Mouse (Mus musculus) forebrain, embryonic 14.5 days (tissue): Measurements from ENCODE around the gene Glis3. TPM values are rescaled to one million over a fixed set of nuclear protein-coding genes. Genes with fewer than 3 reads are reported as not detected.

Experiments used
- ATAC-seq: fragments of 200-750 bp; cut with Nextera tagmentation; 2 replicates; pipeline ENCODE4 v1.8.0; 2017; ENCODE audit warnings: mild to moderate bottlenecking, moderate library complexity
- DNase-seq: peaks from one replicate; pipeline ENCODE4 v3.0.0-alpha.2; 2015; ENCODE audit warnings: low spot score
- H3K27ac ChIP-seq: fragments of 300-500 bp; sonication (generic); 2 replicates; pipeline ENCODE4 v1.5.1; 2014; ENCODE audit warnings: low read depth, mild to moderate bottlenecking, control low read depth, low read length, moderate library complexity
- H3K27me3 ChIP-seq: fragments of 300-500 bp; sonication (generic); replicated peaks from 2 replicates; pipeline ENCODE4 v1.6.1; 2014; ENCODE audit warnings: low read length, control low read depth, mixed read lengths; ENCODE audit not compliant: control insufficient read depth, insufficient read depth
- H3K36me3 ChIP-seq: fragments of 300-500 bp; sonication (generic); 2 replicates; pipeline ENCODE4 v1.6.1; 2014; ENCODE audit warnings: low read length, control low read depth; ENCODE audit not compliant: control insufficient read depth, insufficient read depth
- H3K4me1 ChIP-seq: fragments of 300-500 bp; sonication (generic); 2 replicates; pipeline ENCODE4 v1.6.1; 2014; ENCODE audit warnings: antibody characterized with exemption, low read length, control low read depth; ENCODE audit not compliant: control insufficient read depth, insufficient read depth
- H3K4me2 ChIP-seq: fragments of 300-500 bp; sonication (generic); 2 replicates; pipeline ENCODE4 v1.6.1; 2014; ENCODE audit warnings: mild to moderate bottlenecking, control low read depth, low read length
- H3K4me3 ChIP-seq: fragments of 300-500 bp; sonication (generic); 2 replicates; pipeline ENCODE4 v1.5.1; 2014; ENCODE audit warnings: low read depth, low read length, control low read depth
- H3K9ac ChIP-seq: fragments of 300-500 bp; sonication (generic); 2 replicates; pipeline ENCODE4 v1.6.1; 2014; ENCODE audit warnings: mild to moderate bottlenecking, low read length, control low read depth, moderate library complexity
- H3K9me3 ChIP-seq: fragments of 300-500 bp; sonication (generic); replicated peaks from 2 replicates; pipeline ENCODE4 v1.6.1; 2016; ENCODE audit warnings: low read length, control low read depth, mixed read lengths; ENCODE audit not compliant: control insufficient read depth
- WGBS: fragments of 180-500 bp; shearing (Covaris S2); extraction: QIAGEN DNeasy Blood & Tissue Kit; methylation state at CpG from one replicate; pipeline ENCODE4 v1.1.7; 2014; 5-methylcytosine and 5-hydroxymethylcytosine counted together
- polyA plus RNA-seq: library from polyadenylated mRNA; unstranded; fragments of >200 nt; fragmentation: Nextera tagmentation; extraction: Ambion mirVana; gene quantifications from 2 replicates; pipeline ENCODE4 v1.2.1, GENCODE M21; 2014

Gene Glis3
- polyA plus RNA-seq, 1 experiment from 2014 or later = 0.46 TPM

DNA sequence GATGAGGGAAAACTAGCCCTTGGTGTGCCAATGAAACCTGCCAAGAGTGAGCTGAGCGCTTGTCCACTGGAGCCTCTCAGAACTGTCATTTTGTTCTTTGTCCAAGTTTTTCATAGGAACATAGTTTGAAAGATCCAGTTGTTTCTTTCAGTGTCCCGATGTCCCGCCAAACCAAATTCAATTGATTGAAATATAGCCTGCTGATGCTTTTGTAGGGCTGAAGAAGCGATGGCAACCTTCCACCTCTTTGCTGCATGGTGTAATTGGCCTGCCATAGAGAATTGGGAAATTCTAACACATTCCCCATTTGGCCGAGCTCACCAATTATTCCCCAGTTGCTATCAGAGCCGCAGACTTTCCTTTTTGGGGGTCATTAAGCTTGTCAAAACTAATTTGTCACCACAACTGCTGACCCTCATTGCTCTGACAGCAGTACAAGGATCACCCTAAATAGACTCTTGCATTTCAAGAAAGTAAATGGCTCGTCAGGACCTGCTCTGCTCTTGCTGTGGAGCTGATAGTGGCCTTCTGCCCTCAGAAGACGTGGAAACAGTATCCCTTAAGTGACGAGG is 299.1 kb downstream of the Glis3 start:
- no peaks in the 10 kb centered on the region for H3K36me3 ChIP-seq
- H3K4me3 ChIP-seq = no peak overlapping the region
- no peak overlapping the region for H3K27ac ChIP-seq
- 18% methylated on average over 9 of the region's 9 CpGs for WGBS
- no peaks in the 10 kb centered on the region; the same call in 1 of the 2 replicates for H3K27me3 ChIP-seq
- no peak overlapping the region for H3K4me2 ChIP-seq
- H3K9ac ChIP-seq = no peak overlapping the region
- ATAC-seq (peak; percentile 33), DNase-seq (peak; percentile 87)
- no peaks in the 10 kb centered on the region for H3K9me3 ChIP-seq
- peaks cover 37% of the 10 kb centered on the region for H3K4me1 ChIP-seq

DNA sequence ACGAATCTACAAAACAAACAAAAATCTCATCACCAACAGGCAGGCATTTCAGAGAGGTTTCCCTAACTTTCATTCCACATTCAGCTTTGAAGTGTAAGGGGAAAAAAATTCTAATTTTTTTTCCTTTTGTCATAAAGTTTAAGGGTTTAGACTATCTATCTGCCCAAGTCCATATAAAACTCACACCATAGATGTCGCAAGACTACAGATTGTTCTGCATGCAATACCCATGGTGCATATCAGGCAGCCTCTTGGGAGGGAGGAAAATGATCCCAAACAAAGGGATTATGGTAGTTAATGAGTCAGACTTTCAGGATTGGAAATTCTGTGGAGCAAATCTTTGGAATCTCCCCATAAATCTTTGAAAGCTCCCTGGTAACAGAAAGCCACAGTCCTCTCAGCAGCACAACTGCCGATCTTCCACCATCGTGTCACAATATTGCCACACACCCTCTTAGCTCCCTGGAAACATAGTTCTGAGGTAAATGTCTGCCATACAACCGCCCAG is 302.0 kb downstream of the Glis3 start:
- Histone ChIP-seq H3K4me1 (peaks cover 36% of the 10 kb centered on the region), H3K9ac (no peak overlapping the region)
- WGBS = 71% methylated on average over 5 of the region's 5 CpGs

DNA sequence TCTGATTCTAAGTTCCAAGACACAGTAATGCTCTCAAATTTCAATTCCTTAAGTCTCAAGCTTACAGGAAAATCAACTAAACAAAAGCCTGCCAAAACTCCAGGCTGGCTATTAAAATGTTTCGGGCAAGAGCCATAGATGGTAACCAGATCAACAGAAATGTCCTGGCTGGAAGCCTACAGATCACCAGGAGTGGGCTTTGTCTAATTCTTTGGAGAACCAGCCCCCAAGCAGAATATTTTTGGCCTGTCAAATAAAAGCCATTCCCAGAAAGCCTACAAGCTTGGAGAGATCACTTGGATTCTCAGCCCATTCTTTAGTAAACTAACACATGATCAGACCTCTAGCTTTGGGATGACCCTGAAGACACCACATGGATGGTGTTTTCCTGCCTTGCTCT is 303.5 kb downstream of the Glis3 start:
- no peak for ATAC-seq
- no peaks in the 10 kb centered on the region; the same call in 1 of the 2 replicates for H3K27me3 ChIP-seq
- H3K27ac ChIP-seq = no peak overlapping the region
- H3K4me2 ChIP-seq = no peak overlapping the region
- H3K9ac ChIP-seq = no peak overlapping the region
- no peaks in the 10 kb centered on the region for H3K9me3 ChIP-seq
- H3K36me3 ChIP-seq = no peaks in the 10 kb centered on the region
- no peak for DNase-seq
- peaks cover 22% of the 10 kb centered on the region for H3K4me1 ChIP-seq
- H3K4me3 ChIP-seq = no peak overlapping the region
- WGBS = 55% methylated on average over 1 of the region's 1 CpGs

More for the DNA sequence above, 302.0 kb downstream of the Glis3 start:
- DNase-seq (no peak), ATAC-seq (no peak)
- Histone ChIP-seq H3K27ac (no peak overlapping the region), H3K4me2 (no peak overlapping the region), H3K36me3 (no peaks in the 10 kb centered on the region), H3K9me3 (no peaks in the 10 kb centered on the region), H3K4me3 (no peak overlapping the region), H3K27me3 (no peaks in the 10 kb centered on the region; the same call in 1 of the 2 replicates)

DNA sequence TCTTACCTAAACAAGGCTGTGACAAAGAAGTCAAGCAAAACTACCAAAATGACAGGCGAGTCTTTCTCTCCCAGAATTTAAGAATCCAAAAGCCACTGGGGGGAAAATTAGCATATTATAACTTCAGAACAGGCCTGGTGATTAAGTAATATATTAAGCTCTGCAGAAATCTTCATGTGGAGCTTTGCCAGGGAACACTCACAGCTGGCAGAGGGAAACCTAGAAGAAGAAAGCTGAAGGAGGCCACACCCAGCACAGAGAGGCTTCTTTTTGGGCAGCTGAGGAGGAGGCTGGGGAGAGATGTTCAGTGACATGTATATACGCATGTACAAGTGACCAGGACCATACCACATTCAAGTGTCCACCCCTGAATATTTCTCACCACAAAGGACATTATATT is 304.1 kb downstream of the Glis3 start:
- no peak overlapping the region for H3K4me2 ChIP-seq
- H3K9me3 ChIP-seq = no peaks in the 10 kb centered on the region
- H3K36me3 ChIP-seq = no peaks in the 10 kb centered on the region
- ATAC-seq (no peak), DNase-seq (no peak)
- no peak overlapping the region for H3K27ac ChIP-seq
- H3K4me1 ChIP-seq = peaks cover 17% of the 10 kb centered on the region
- H3K4me3 ChIP-seq = no peak overlapping the region
- H3K9ac ChIP-seq = no peak overlapping the region
- H3K27me3 ChIP-seq = no peaks in the 10 kb centered on the region; the same call in 1 of the 2 replicates
- WGBS = 87% methylated on average over 2 of the region's 2 CpGs

DNA sequence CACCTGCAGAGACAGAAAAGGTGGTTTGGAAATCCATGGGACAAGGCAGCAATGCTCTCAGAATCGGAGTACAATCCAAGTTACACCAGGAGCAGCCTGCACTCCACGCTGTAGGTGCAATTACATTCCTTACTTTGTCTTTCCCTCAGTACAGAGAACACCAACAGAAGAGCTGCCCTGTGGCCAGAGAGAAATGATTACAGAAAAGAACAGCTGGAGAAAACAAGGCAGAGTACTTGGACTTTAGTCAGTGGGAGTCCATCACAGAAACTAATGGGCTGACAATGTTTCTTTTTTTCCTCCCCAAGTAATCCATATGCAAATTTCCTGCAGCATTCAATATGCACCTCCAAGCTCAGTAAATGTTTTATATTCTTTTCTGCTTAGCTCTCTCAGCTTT is 305.4 kb downstream of the Glis3 start:
- Histone ChIP-seq H3K4me3 (no peak overlapping the region), H3K36me3 (no peaks in the 10 kb centered on the region), H3K4me2 (no peak overlapping the region), H3K27me3 (no peaks in the 10 kb centered on the region; the same call in 1 of the 2 replicates), H3K9ac (no peak overlapping the region), H3K27ac (no peak overlapping the region), H3K4me1 (peaks cover 11% of the 10 kb centered on the region; the same call in 1 of the 2 replicates), H3K9me3 (no peaks in the 10 kb centered on the region)
- ATAC-seq (peak; percentile 18; the same call in 1 of the 2 replicates), DNase-seq (peak; percentile 60)
- 4% methylated on average over 2 of the region's 2 CpGs for WGBS

DNA sequence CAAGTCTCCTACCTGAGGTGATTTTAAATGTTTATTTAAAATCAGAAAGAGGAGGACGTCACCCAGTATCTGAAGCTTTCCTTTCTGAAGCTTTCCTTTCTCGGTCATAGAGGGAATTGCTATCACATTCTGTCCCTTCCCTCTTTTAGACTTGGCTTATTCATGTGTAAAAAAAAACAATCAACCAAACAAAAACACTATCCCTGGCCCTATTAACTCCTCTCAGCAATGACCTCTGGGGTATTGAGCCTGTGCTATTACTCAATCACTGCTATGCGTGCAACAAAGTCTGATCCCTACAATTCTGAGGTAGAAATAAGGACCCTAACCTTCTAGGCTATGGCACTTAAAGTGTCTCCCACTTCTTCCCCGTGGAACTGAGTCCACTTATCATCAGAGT is 311.7 kb downstream of the Glis3 start:
- Histone ChIP-seq H3K4me1 (no peaks in the 10 kb centered on the region), H3K4me2 (no peak overlapping the region), H3K4me3 (no peak overlapping the region), H3K36me3 (no peaks in the 10 kb centered on the region), H3K27me3 (no peaks in the 10 kb centered on the region), H3K9ac (no peak overlapping the region), H3K9me3 (no peaks in the 10 kb centered on the region), H3K27ac (no peak overlapping the region)
- DNase-seq = no peak
- whole genome bisulfite sequencing = 59% methylated on average over 4 of the region's 4 CpGs
- no peak for ATAC-seq

DNA sequence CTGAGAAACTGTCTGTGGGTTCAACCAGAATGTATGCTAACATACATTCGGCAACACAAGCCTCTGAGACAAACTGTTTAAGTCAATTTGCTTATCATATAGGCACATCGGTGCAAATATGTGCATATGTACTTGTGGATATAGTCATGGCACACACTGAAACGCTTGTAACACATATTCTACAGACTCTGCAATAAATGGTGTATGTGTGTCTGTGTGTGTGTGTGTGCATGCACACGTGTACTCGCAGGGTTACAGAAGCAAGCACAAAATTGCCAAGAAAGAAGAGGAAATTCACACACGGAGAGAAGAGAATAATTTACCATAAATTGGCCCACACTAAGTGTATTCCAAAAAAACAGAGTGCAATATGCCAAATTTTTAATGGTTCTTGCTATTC is 312.6 kb downstream of the Glis3 start:
- Histone ChIP-seq H3K36me3 (no peaks in the 10 kb centered on the region), H3K9me3 (no peaks in the 10 kb centered on the region), H3K27me3 (no peaks in the 10 kb centered on the region), H3K4me2 (no peak overlapping the region), H3K4me1 (no peaks in the 10 kb centered on the region), H3K9ac (no peak overlapping the region), H3K27ac (no peak overlapping the region), H3K4me3 (no peak overlapping the region)
- ATAC-seq = peak; percentile 34; the same call in 1 of the 2 replicates
- WGBS = 78% methylated on average over 6 of the region's 6 CpGs
- DNase-seq = peak; percentile 51

DNA sequence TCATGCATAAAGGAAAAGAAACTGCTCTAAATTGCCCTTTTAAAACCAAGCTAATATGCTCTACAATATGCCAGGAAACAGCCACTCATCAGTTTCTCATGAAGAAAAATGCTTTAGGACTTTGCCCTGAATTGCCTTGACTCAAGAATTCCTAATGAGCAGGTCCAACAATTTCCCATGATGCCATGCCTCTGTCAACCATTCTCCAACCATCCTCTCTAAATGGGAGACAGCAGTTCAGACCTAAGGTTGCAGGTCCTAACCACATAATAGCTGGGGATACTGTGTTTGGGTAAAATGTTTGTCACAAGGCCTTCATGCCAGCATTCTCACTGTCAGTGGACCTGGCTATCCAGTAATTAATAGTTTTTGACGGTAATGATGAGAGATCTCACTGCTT is 313.1 kb downstream of the Glis3 start:
- no peaks in the 10 kb centered on the region for H3K9me3 ChIP-seq
- WGBS = 55% methylated on average over 1 of the region's 1 CpGs
- no peak overlapping the region for H3K4me3 ChIP-seq
- no peaks in the 10 kb centered on the region for H3K36me3 ChIP-seq
- DNase-seq (no peak), ATAC-seq (no peak)
- no peak overlapping the region for H3K4me2 ChIP-seq
- H3K9ac ChIP-seq = no peak overlapping the region
- no peaks in the 10 kb centered on the region for H3K27me3 ChIP-seq
- H3K27ac ChIP-seq = no peak overlapping the region
- no peaks in the 10 kb centered on the region for H3K4me1 ChIP-seq

DNA sequence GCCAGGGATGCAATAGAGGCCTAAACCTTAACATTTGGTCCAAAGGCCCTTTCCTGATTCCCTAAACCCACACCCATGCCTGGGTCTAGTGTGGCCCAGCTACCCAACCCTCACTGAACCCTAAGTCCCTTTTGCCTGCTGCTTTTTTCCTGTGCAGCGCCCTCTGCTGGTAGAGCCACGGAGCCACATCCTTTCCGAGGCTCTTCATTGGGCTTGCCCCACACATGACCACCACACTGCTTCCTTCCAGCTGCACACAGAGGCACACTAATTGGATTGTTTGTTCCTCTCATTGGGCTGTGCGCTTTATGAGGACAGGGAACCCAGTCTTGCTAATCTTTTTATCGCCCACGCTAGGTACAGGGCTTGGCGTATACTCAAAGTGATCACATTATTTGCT is 314.0 kb downstream of the Glis3 start:
- ATAC-seq (peak; percentile 40), DNase-seq (no peak)
- Histone ChIP-seq H3K4me1 (no peaks in the 10 kb centered on the region), H3K4me3 (no peak overlapping the region), H3K27me3 (no peaks in the 10 kb centered on the region), H3K36me3 (no peaks in the 10 kb centered on the region), H3K9me3 (no peaks in the 10 kb centered on the region), H3K4me2 (no peak overlapping the region), H3K27ac (no peak overlapping the region), H3K9ac (no peak overlapping the region)
- 18% methylated on average over 7 of the region's 7 CpGs for WGBS
